Mouse (Mus musculus) MEL (cell line): ENCODE results near the gene Zdhhc8. TPM values are rescaled to one million over a fixed set of nuclear protein-coding genes. Genes with fewer than 3 reads are reported as not detected.
A peak's percentile ranks its signal among the peaks of the same experiment; 100 is the strongest.

Experiments used
- DNase-seq: peaks from one replicate; pipeline ENCODE4 v3.0.0; 2011; ENCODE audit warnings: low read depth, low spot score
- H3K27ac ChIP-seq: 2 replicates; pipeline ENCODE4 v1.5.1; 2012; ENCODE audit warnings: low read depth, mild to moderate bottlenecking, control low read depth, low read length, moderate library complexity; ENCODE audit not compliant: control insufficient read depth
- H3K27me3 ChIP-seq, 2 experiments: fragments of 150-350 bp in 1 of 2; sonication (generic) in 1 of 2; 2 replicates each; pipeline ENCODE4 v1.6.1; 2012; ENCODE audit warnings: low read length in 2 of 2, mild to moderate bottlenecking in 2 of 2, improper control_type of control experiment in 1 of 2, moderate library complexity in 1 of 2; ENCODE audit not compliant: insufficient read depth in 2 of 2, control insufficient read depth in 1 of 2
- H3K36me3 ChIP-seq, 2 experiments: 2 replicates each; pipeline ENCODE4 v1.6.1; 2012 to 2014; ENCODE audit warnings: low read length in 2 of 2, improper control_type of control experiment in 1 of 2, inconsistent platforms in 1 of 2, mild to moderate bottlenecking in 1 of 2; ENCODE audit not compliant: insufficient read depth in 2 of 2, control insufficient read depth in 1 of 2
- H3K4me1 ChIP-seq, 2 experiments: fragments of 150-350 bp in 1 of 2; sonication (generic) in 1 of 2; 2 replicates each; pipeline ENCODE4 v1.6.1; 2012; ENCODE audit warnings: low read length in 2 of 2, improper control_type of control experiment in 1 of 2, mild to moderate bottlenecking in 1 of 2; ENCODE audit not compliant: insufficient read depth in 2 of 2, control insufficient read depth in 1 of 2
- H3K4me3 ChIP-seq, 2 experiments: fragments of 150-350 bp in 1 of 2; sonication (generic) in 1 of 2; 2 replicates each; pipeline ENCODE4 v1.5.1; 2012; ENCODE audit warnings: low read depth in 2 of 2, low read length in 2 of 2, mild to moderate bottlenecking in 2 of 2, moderate library complexity in 2 of 2, control low read depth in 1 of 2, improper control_type of control experiment in 1 of 2; ENCODE audit not compliant: control insufficient read depth in 1 of 2, insufficient read depth in 1 of 2
- H3K79me2 ChIP-seq: 2 replicates; pipeline ENCODE4 v1.6.1; 2012; ENCODE audit warnings: mild to moderate bottlenecking, low read length, moderate library complexity; ENCODE audit not compliant: control insufficient read depth, poor library complexity, insufficient read depth
- H3K9ac ChIP-seq: 2 replicates; pipeline ENCODE4 v1.6.1; 2012; ENCODE audit warnings: low read depth, mild to moderate bottlenecking, control low read depth, low read length, moderate library complexity; ENCODE audit not compliant: control insufficient read depth, poor library complexity, severe bottlenecking
- H3K9me3 ChIP-seq: fragments of 150-350 bp; sonication (generic); replicated peaks from 2 replicates; pipeline ENCODE4 v1.6.1; 2012; ENCODE audit warnings: mild to moderate bottlenecking, low read length, improper control_type of control experiment, moderate library complexity; ENCODE audit not compliant: insufficient read depth
- BHLHE40 ChIP-seq: IDR thresholded peaks from 2 replicates; pipeline ENCODE4 v1.6.1; 2012; ENCODE audit warnings: low read depth, mild to moderate bottlenecking, inconsistent platforms, low read length, improper control_type of control experiment, borderline replicate concordance
- CHD2 ChIP-seq: IDR thresholded peaks from 2 replicates; pipeline ENCODE4 v1.6.1; 2011; ENCODE audit warnings: low read length, improper control_type of control experiment
- CTCF ChIP-seq, 3 experiments: IDR thresholded peaks in 2 of 3; conservative IDR thresholded peaks in 1 of 3; 2 replicates each; pipeline ENCODE4 v1.5.1; 2011 to 2012; ENCODE audit warnings: low read length in 3 of 3, low read depth in 2 of 3, mild to moderate bottlenecking in 2 of 3, improper control_type of control experiment in 1 of 3, inconsistent platforms in 1 of 3, mixed read lengths in 1 of 3, moderate library complexity in 1 of 3; ENCODE audit not compliant: control insufficient read depth in 1 of 3, insufficient read depth in 1 of 3, poor library complexity in 1 of 3, severe bottlenecking in 1 of 3
- E2F4 ChIP-seq: IDR thresholded peaks from 2 replicates; pipeline ENCODE4 v1.6.1; 2011; ENCODE audit warnings: low read depth, low read length, improper control_type of control experiment, borderline replicate concordance
- ELF1 ChIP-seq: IDR thresholded peaks from 2 replicates; pipeline ENCODE4 v1.6.1; 2014; ENCODE audit warnings: low read depth, mild to moderate bottlenecking, inconsistent platforms, low read length, improper control_type of control experiment, moderate library complexity
- GABPA ChIP-seq: IDR thresholded peaks from 2 replicates; pipeline ENCODE4 v1.6.1; 2012; ENCODE audit warnings: low read depth, mild to moderate bottlenecking, inconsistent platforms, low read length, improper control_type of control experiment, moderate library complexity
- HCFC1 ChIP-seq: IDR thresholded peaks from 2 replicates; pipeline ENCODE4 v1.6.1; 2012; ENCODE audit warnings: low read depth, mild to moderate bottlenecking, inconsistent platforms, low read length, improper control_type of control experiment, moderate library complexity
- JUND ChIP-seq: IDR thresholded peaks from 2 replicates; pipeline ENCODE4 v1.6.1; 2011; ENCODE audit warnings: low read depth, mild to moderate bottlenecking, improper control_type of control experiment, low read length
- KAT2A ChIP-seq: conservative IDR thresholded peaks from 2 replicates; pipeline ENCODE4 v1.6.1; 2012; ENCODE audit warnings: low read depth, low read length, improper control_type of control experiment, inconsistent platforms
- MAZ ChIP-seq: IDR thresholded peaks from 2 replicates; pipeline ENCODE4 v1.6.1; 2012; ENCODE audit warnings: low read depth, mild to moderate bottlenecking, inconsistent platforms, low read length, improper control_type of control experiment
- MYB ChIP-seq: IDR thresholded peaks from 2 replicates; pipeline ENCODE4 v1.6.1; 2011; ENCODE audit warnings: mild to moderate bottlenecking, low read depth, low read length, improper control_type of control experiment
- NELFE ChIP-seq: IDR thresholded peaks from 2 replicates; pipeline ENCODE4 v1.6.1; 2011; ENCODE audit warnings: low read depth, low read length, improper control_type of control experiment
- POLR2A ChIP-seq, 2 experiments: IDR thresholded peaks; 2 replicates each; pipeline ENCODE4 v1.6.1; 2011 to 2012; ENCODE audit warnings: low read length in 2 of 2, mild to moderate bottlenecking in 2 of 2, control low read depth in 1 of 2, improper control_type of control experiment in 1 of 2, low read depth in 1 of 2, moderate library complexity in 1 of 2; ENCODE audit not compliant: control insufficient read depth in 1 of 2, insufficient read depth in 1 of 2, poor library complexity in 1 of 2
- POLR2AphosphoS2 ChIP-seq: IDR thresholded peaks from 2 replicates; pipeline ENCODE4 v1.6.1; 2011; ENCODE audit warnings: low read length, improper control_type of control experiment
- RAD21 ChIP-seq: IDR thresholded peaks from 2 replicates; pipeline ENCODE4 v1.6.1; 2011; ENCODE audit warnings: mild to moderate bottlenecking, low read depth, low read length, improper control_type of control experiment
- RCOR1 ChIP-seq: IDR thresholded peaks from 2 replicates; pipeline ENCODE4 v1.6.1; 2012; ENCODE audit warnings: low read depth, mild to moderate bottlenecking, inconsistent platforms, low read length, improper control_type of control experiment
- SIN3A ChIP-seq: IDR thresholded peaks from 2 replicates; pipeline ENCODE4 v1.6.1; 2012; ENCODE audit warnings: low read length, improper control_type of control experiment, inconsistent platforms
- SMC3 ChIP-seq: IDR thresholded peaks from 2 replicates; pipeline ENCODE4 v1.6.1; 2011; ENCODE audit warnings: low read depth, low read length, improper control_type of control experiment
- TAL1 ChIP-seq: IDR thresholded peaks from 2 replicates; pipeline ENCODE4 v1.6.1; 2012; ENCODE audit warnings: mild to moderate bottlenecking, inconsistent platforms, low read length, moderate library complexity, mixed read lengths
- UBTF ChIP-seq: IDR thresholded peaks from 2 replicates; pipeline ENCODE4 v1.6.1; 2012; ENCODE audit warnings: low read depth, mild to moderate bottlenecking, inconsistent platforms, low read length, improper control_type of control experiment, moderate library complexity, borderline replicate concordance; ENCODE audit not compliant: insufficient read depth
- USF1 ChIP-seq: IDR thresholded peaks from 2 replicates; pipeline ENCODE4 v1.6.1; 2014; ENCODE audit warnings: low read depth, mild to moderate bottlenecking, inconsistent platforms, low read length, improper control_type of control experiment, moderate library complexity
- USF2 ChIP-seq, 2 experiments: IDR thresholded peaks; 2 replicates each; pipeline ENCODE4 v1.6.1; 2011 to 2012; ENCODE audit warnings: improper control_type of control experiment in 2 of 2, low read length in 2 of 2, borderline replicate concordance in 1 of 2, inconsistent platforms in 1 of 2, low read depth in 1 of 2, mild to moderate bottlenecking in 1 of 2; ENCODE audit not compliant: insufficient read depth in 1 of 2
- ZC3H11A ChIP-seq: IDR thresholded peaks from 2 replicates; pipeline ENCODE4 v1.6.1; 2012; ENCODE audit warnings: low read depth, mild to moderate bottlenecking, inconsistent platforms, low read length, improper control_type of control experiment
- ZMIZ1 ChIP-seq: IDR thresholded peaks from 2 replicates; pipeline ENCODE4 v1.6.1; 2012; ENCODE audit warnings: low read depth, mild to moderate bottlenecking, inconsistent platforms, low read length, improper control_type of control experiment, moderate library complexity
- ZNF384 ChIP-seq: IDR thresholded peaks from 2 replicates; pipeline ENCODE4 v1.6.1; 2012; ENCODE audit warnings: low read depth, mild to moderate bottlenecking, inconsistent platforms, low read length, improper control_type of control experiment
- polyA plus RNA-seq, 2 experiments: library from polyadenylated mRNA; stranded (reverse) in 1 of 2; unstranded in 1 of 2; fragments of >175 nt in 1 of 2; fragments of >200 nt in 1 of 2; gene quantifications; 2 replicates each; pipeline versions ENCODE4 v1.2.1 to v1.2.4; 2012; ENCODE audit warnings: low replicate concordance in 2 of 2, low read depth in 1 of 2; ENCODE audit not compliant: insufficient read length in 2 of 2, insufficient read depth in 1 of 2, missing spikeins in 1 of 2
- total RNA-seq: library from RNA; depleted of rRNA; stranded (reverse); fragments of 300-350 nt; gene quantifications from 2 replicates; pipeline ENCODE4 v1.2.3, GENCODE M21; 2012

The Zdhhc8 gene
- total and polyA plus RNA-seq, 3 experiments = 9.6 to 33.2 TPM; not detected in 1

GRCm38 (mm10) chr16:18173231-18173630, 61.7 kb downstream of the Zdhhc8 start:
- Histone ChIP-seq H3K27ac (no peak overlapping the region), H3K4me1 (no peaks in the 10 kb centered on the region), H3K4me3 (no peak overlapping the region), H3K27me3 (peaks cover 0 to 5% of the 10 kb centered on the region in 2 experiments; a peak in 2 of 4 replicates), H3K36me3 (no peaks in the 10 kb centered on the region), H3K9me3 (no peaks in the 10 kb centered on the region), H3K79me2 (no peaks in the 10 kb centered on the region), H3K9ac (no peak overlapping the region)
- TF ChIP-seq MAZ (no peak), CTCF (IDR thresholded peaks at IDR 0.05 in 2 of 3, conservative IDR thresholded peaks at IDR 0.05 in 1 of 3; ENCODE audit: control insufficient read depth in 1 of 3, insufficient read depth in 1 of 3, low read depth in 2 of 3, low read length in 3 of 3, poor library complexity in 1 of 3, severe bottlenecking in 1 of 3) (no peak), E2F4 (no peak), MYB (no peak), ZNF384 (no peak), CHD2 (no peak), ZMIZ1 (no peak), SIN3A (no peak), TAL1 (no peak), UBTF (no peak), RCOR1 (no peak), GABPA (no peak), POLR2A (IDR thresholded peaks at IDR 0.05; ENCODE audit: control insufficient read depth in 1 of 2, insufficient read depth in 1 of 2, low read depth in 1 of 2, low read length in 2 of 2, poor library complexity in 1 of 2) (no peak), NELFE (no peak), KAT2A (no peak)
- no peak for DNase-seq

- Histone ChIP-seq H3K9me3 (no peaks in the 10 kb centered on the region), H3K27me3 (peaks cover 2% of the 10 kb centered on the region in 2 experiments; a peak in 2 of 4 replicates), H3K4me1 (no peaks in the 10 kb centered on the region), H3K27ac (no peak overlapping the region), H3K4me3 (no peak overlapping the region), H3K36me3 (no peaks in the 10 kb centered on the region), H3K9ac (no peak overlapping the region), H3K79me2 (no peaks in the 10 kb centered on the region)
- TF ChIP-seq JUND (no peak), NELFE (0 out of 2 replicates have a peak, but pooled peaks have one; percentile 19), BHLHE40 (peak; percentile 30; the same call in 1 of the 2 replicates), SMC3 (peak; percentile 99), POLR2AphosphoS2 (no peak), USF1 (no peak), USF2 (IDR thresholded peaks at IDR 0.05; ENCODE audit: borderline replicate concordance in 1 of 2, insufficient read depth in 1 of 2, low read depth in 1 of 2, low read length in 2 of 2) (no peak), ELF1 (0 out of 2 replicates have a peak, but pooled peaks have one; percentile 6), RAD21 (peak; percentile 90), ZC3H11A (peak; percentile 96), ZMIZ1 (no peak), HCFC1 (0 out of 2 replicates have a peak, but pooled peaks have one; percentile 18), CTCF (IDR thresholded peaks at IDR 0.05 in 2 of 3, conservative IDR thresholded peaks at IDR 0.05 in 1 of 3; ENCODE audit: control insufficient read depth in 1 of 3, insufficient read depth in 1 of 3, low read depth in 2 of 3, low read length in 3 of 3, poor library complexity in 1 of 3, severe bottlenecking in 1 of 3) (peak; percentile 91 to 97 (median 96))
- DNase-seq = peak; percentile 76
Measured at GRCm38 (mm10) chr16:18172266-18172855, 62.6 kb downstream of the Zdhhc8 start.
